Mouse (Mus musculus) kidney, adult 2 months (tissue): Measurements from ENCODE around the gene Gabra1.

Experiments used
- CTCF ChIP-seq: fragments of 200-500 bp; conservative IDR thresholded peaks from 2 replicates; pipeline ENCODE4 v1.5.1; 2011; ENCODE audit warnings: low read depth, mild to moderate bottlenecking, control low read depth, low read length, moderate library complexity, mixed read lengths; ENCODE audit not compliant: insufficient read depth, insufficient read length
- POLR2A ChIP-seq: fragments of 200-500 bp; IDR thresholded peaks from one replicate; pipeline ENCODE4 v1.6.1; 2011; ENCODE audit warnings: low read depth, low read length, control low read depth

DNA sequence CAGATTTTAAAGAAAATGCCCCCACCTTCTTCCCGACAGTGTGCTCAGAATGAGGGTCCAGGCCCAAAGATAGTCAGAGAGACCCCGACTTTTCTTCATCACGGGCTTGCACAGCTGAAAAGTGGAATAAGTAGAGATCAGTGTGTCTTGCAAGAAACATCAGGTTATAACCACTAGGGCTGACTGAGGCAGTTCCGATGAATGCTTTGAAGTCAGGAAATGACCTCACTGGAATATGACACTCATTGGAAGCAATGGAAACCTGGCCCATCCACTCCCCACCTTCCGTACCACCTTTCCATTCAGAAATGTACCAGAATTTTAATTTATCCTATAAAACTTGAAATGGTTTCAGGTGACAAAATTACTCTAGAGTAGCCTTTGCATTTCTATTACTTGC lies 3.2 kb downstream of the Gabra1 start:
- TF ChIP-seq CTCF = no peak
- TF ChIP-seq POLR2A = no peak
